Mouse (Mus musculus): ENCODE results near the gene Gng8. TPM values are rescaled to one million over a fixed set of nuclear protein-coding genes. Genes with fewer than 3 reads are reported as not detected.

Gene Gng8
- polyA plus RNA-seq, 1 experiment, result 10.3 TPM

DNA sequence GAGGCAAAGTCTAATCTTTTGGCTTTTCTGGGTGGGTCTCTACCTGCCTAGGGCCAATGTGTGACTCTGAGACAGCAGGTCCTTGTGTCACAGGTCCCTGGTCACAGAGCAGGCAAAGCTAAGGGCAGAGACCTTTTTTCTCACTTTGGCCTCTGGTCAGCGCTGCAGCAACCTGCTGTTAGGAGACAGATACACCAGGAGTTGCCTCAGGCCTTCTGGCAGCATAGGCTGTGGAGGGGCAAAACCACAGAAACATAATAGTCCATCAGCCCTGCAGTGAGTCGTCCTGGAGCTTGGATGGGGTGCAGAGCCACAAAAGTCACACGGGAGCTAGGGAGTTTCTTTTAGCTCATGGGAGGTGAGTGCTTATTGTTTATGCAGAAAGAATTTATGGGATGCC is 27.1 kb downstream of the Gng8 start:
- no peak for TF ChIP-seq CTCF (IDR thresholded peaks at IDR 0.05; ENCODE audit: control insufficient read depth, insufficient read depth, insufficient replicate concordance, low read depth, low read length)
- Histone ChIP-seq H3K36me3 (ENCODE audit: control insufficient read depth, insufficient read depth, low read length) (peaks cover 6% of the 10 kb centered on the region), H3K27me3 (ENCODE audit: control insufficient read depth, insufficient read depth, low read length) (no peaks in the 10 kb centered on the region), H3K4me3 (ENCODE audit: control insufficient read depth, low read depth, low read length) (no peak overlapping the region), H3K4me1 (ENCODE audit: control insufficient read depth, insufficient read depth, low read length) (peaks cover 24% of the 10 kb centered on the region), H3K27ac (ENCODE audit: control insufficient read depth, insufficient read depth, low read depth, low read length) (no peak overlapping the region)

DNA sequence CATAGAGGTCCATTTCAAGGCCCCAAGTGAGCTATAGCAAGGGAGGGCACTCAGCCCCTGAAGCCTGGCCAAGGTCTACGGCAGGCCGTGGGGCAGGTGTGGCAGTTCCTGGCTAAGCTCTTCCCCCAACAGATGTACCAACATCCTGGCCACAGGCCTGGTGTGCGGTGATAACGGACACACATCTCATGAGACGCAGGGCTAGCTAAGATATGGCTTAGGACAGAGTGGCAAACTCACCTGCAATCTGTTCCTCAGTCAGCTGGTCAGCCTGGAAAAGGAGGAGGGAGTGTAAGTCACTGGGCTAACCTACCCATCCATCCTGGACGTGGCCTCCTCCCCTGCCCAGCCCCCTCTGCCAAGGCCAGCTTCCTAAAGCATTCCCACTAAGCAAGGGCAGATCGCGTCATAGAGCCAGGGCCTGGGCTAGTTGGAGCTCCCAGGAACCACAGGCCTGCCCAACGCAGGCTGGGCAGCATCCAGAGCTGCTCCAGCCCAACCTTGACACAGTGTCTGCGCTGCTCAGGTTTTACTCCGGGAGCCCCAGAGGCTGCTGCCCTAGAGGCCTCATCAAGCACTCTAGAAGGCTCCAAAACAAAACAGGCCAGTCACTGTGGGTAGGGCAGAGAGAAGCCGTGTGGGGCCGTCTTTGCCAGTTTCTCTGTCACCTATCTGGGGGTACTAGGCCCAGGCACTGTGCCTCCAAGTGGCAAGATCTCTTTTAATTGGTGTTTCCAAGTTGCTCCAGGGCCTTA is 28.0 kb downstream of the Gng8 start:
- Histone ChIP-seq H3K4me1 (ENCODE audit: control insufficient read depth, insufficient read depth, low read length) (peaks cover 26% of the 10 kb centered on the region), H3K27ac (ENCODE audit: control insufficient read depth, insufficient read depth, low read depth, low read length) (no peak overlapping the region; the same call in none of the 2 replicates), H3K27me3 (ENCODE audit: control insufficient read depth, insufficient read depth, low read length) (no peaks in the 10 kb centered on the region), H3K36me3 (ENCODE audit: control insufficient read depth, insufficient read depth, low read length) (peaks cover 6% of the 10 kb centered on the region), H3K4me3 (ENCODE audit: control insufficient read depth, low read depth, low read length) (no peak overlapping the region)
- no peak for TF ChIP-seq CTCF (IDR thresholded peaks at IDR 0.05; ENCODE audit: control insufficient read depth, insufficient read depth, insufficient replicate concordance, low read depth, low read length)
- TF ChIP-seq POLR2A (IDR thresholded peaks at IDR 0.05; ENCODE audit: control insufficient read depth, low read depth, low read length), result no peak

DNA sequence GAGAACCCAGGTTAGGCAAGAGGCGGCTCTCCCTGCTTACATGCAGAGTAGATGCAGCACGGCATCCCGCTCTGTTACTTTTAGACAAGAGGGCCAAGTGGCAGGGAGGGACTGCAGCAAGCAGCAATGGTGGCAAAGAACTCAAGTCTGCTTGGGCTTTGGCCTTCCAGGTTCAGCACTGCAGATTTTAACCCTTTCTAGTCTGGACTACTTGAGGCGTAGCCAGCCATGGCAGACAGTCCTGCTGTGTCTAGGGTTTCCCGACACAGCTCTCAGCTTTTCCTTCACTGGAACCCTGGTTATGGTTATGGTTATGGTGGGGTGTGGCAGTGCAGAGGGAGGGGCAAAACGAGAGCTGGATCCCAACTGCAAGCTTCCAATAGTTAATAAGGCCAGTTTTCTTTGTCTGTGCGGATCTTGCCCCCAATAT is 28.6 kb downstream of the Gng8 start:
- Histone ChIP-seq H3K4me3 (ENCODE audit: control insufficient read depth, low read depth, low read length) (no peak overlapping the region), H3K27ac (ENCODE audit: control insufficient read depth, insufficient read depth, low read depth, low read length) (no peak overlapping the region; the same call in 1 of the 2 replicates), H3K27me3 (ENCODE audit: control insufficient read depth, insufficient read depth, low read length) (no peaks in the 10 kb centered on the region), H3K4me1 (ENCODE audit: control insufficient read depth, insufficient read depth, low read length) (peaks cover 27% of the 10 kb centered on the region), H3K36me3 (ENCODE audit: control insufficient read depth, insufficient read depth, low read length) (peaks cover 6% of the 10 kb centered on the region)
- TF ChIP-seq POLR2A (IDR thresholded peaks at IDR 0.05; ENCODE audit: control insufficient read depth, low read depth, low read length), result no peak

DNA sequence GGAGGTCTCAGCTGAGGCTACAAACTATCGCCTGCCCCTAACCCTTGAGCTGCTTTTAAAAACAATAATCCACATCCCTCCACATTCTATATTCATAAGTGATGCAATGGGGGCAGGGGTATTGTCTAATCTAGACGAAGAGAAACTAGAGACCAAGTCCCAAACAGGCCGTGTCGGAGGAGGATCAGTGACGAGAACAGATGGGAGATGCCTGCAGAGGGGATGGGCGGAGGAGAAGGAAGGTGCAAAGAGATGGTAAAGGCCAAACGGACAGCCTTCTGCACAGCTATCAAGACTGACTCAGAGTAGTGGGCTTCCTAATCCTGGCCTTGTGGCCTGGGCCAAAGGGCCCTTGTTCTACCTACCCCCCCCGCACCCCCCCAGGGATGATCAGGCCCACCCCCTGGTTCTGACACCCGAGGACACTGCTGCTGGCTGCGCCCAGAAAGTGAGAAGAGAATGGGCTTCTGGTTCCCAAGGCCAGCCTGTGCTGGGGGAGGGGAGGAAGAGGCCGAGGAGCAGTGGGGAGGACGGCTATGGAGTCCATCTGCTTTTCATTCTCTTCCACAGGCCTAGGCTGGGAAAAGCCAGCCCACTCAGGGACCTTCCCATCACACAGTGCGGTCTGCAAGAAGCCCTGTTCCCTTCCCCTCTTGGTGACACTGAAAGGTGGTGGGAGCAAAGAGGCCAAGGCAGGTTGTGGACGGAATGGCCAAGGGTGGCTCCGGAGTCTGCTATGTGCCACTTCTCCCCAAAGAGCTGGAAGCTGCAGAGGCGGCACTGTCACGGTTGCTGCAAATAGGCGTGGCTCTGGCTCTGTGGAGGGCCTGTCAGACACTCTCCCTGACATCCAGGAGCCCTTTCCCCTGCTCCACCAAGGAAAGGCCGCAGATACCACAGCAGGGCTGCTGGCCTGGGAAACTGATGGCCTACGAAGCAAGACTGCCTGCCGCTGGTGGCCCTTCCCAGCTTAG is 29.5 kb downstream of the Gng8 start:
- Histone ChIP-seq H3K36me3 (ENCODE audit: control insufficient read depth, insufficient read depth, low read length) (peaks cover 6% of the 10 kb centered on the region), H3K4me1 (ENCODE audit: control insufficient read depth, insufficient read depth, low read length) (peaks cover 27% of the 10 kb centered on the region)

DNA sequence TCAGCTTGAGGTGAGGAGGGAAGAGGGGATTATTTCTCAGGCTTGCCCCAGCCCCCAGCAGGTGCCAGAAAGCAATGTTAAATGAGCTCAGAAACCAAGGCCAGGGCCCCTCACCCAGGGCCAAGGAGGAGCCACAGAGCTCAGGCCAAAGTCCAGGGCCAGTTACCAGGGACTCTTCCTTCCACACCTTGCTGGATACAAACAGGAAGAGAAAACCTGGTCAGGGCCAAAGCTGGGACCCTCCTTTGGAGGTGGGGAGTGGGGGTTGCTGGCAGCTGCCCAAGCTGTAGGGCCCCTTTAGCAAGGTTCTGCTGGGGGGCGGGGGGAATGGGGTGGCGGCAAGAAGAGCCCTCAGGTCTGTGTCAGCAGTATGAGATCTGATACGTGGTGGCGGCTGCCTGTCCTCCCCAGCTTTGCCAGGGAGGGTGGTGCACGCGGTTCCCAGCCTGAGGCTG is 30.3 kb downstream of the Gng8 start:
- H3K4me1 ChIP-seq (ENCODE audit: control insufficient read depth, insufficient read depth, low read length), result peaks cover 27% of the 10 kb centered on the region
- TF ChIP-seq POLR2A (IDR thresholded peaks at IDR 0.05; ENCODE audit: control insufficient read depth, low read depth, low read length), result no peak
- TF ChIP-seq CTCF (IDR thresholded peaks at IDR 0.05; ENCODE audit: control insufficient read depth, insufficient read depth, insufficient replicate concordance, low read depth, low read length), result no peak
- peak overlapping the region; percentile 27; the same call in 1 of the 2 replicates for H3K27ac ChIP-seq (ENCODE audit: control insufficient read depth, insufficient read depth, low read depth, low read length)
- H3K4me3 ChIP-seq (ENCODE audit: control insufficient read depth, low read depth, low read length), result peak overlapping the region; percentile 19
- H3K27me3 ChIP-seq (ENCODE audit: control insufficient read depth, insufficient read depth, low read length), result no peaks in the 10 kb centered on the region
- H3K36me3 ChIP-seq (ENCODE audit: control insufficient read depth, insufficient read depth, low read length), result peaks cover 6% of the 10 kb centered on the region

More for the DNA sequence above, 29.5 kb downstream of the Gng8 start:
- no peaks in the 10 kb centered on the region for H3K27me3 ChIP-seq (ENCODE audit: control insufficient read depth, insufficient read depth, low read length)
- peak overlapping the region; percentile 27; the same call in 1 of the 2 replicates for H3K27ac ChIP-seq (ENCODE audit: control insufficient read depth, insufficient read depth, low read depth, low read length)
- H3K4me3 ChIP-seq (ENCODE audit: control insufficient read depth, low read depth, low read length), result peak overlapping the region; percentile 19
- peak; percentile 50; the same call in 1 of the 2 replicates for TF ChIP-seq POLR2A (IDR thresholded peaks at IDR 0.05; ENCODE audit: control insufficient read depth, low read depth, low read length)
- TF ChIP-seq CTCF (IDR thresholded peaks at IDR 0.05; ENCODE audit: control insufficient read depth, insufficient read depth, insufficient replicate concordance, low read depth, low read length), result no peak

DNA sequence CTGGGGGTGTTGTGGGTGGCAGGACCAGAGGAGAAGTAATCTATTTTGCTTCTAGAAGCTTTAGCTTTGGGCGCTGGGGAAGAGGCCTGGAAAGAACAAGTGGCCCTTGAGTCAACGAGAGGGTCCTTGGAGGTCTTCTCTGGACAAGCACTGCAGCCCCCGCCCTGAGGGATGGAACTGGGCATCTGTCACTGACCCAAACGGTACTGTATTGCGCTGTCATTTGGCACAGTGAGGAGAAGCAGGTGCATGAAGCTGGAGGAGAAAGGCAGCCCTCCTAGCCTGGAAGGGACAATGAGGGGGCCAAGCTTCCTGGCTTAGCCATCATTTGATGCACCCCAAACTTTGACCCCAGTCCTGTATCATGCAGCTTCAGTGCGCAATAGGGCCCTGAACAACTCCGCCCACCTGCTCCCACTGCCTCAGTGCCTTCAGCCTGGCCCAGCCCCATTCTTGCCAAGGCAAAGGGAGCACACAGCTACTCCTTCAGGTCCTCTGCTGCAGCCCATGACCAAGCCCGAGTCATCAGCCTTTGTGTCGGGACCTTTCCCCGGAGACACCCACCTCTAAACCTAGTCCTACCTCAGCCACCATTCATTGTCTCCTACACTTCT is 30.9 kb downstream of the Gng8 start:
- Histone ChIP-seq H3K4me1 (ENCODE audit: control insufficient read depth, insufficient read depth, low read length) (peaks cover 27% of the 10 kb centered on the region), H3K4me3 (ENCODE audit: control insufficient read depth, low read depth, low read length) (peak overlapping the region; percentile 94), H3K36me3 (ENCODE audit: control insufficient read depth, insufficient read depth, low read length) (peaks cover 6% of the 10 kb centered on the region), H3K27ac (ENCODE audit: control insufficient read depth, insufficient read depth, low read depth, low read length) (peak overlapping the region; percentile 99), H3K27me3 (ENCODE audit: control insufficient read depth, insufficient read depth, low read length) (no peaks in the 10 kb centered on the region)
- TF ChIP-seq CTCF (IDR thresholded peaks at IDR 0.05; ENCODE audit: control insufficient read depth, insufficient read depth, insufficient replicate concordance, low read depth, low read length) (no peak), POLR2A (IDR thresholded peaks at IDR 0.05; ENCODE audit: control insufficient read depth, low read depth, low read length) (peak; percentile 25)

Measured in testis, adult 2 months (tissue).